Mouse (Mus musculus): ENCODE results near the gene Trim62. TPM values are rescaled to one million over a fixed set of nuclear protein-coding genes. Genes with fewer than 3 reads are reported as not detected.

Trim62 gene
- polyA plus RNA-seq, 1 experiment from 2014 or later, result 9.4 TPM

GRCm38 (mm10) chr4:128877520-128877919 is 5.9 kb upstream of the Trim62 start:
- H3K4me3 ChIP-seq (ENCODE audit: low read depth, low read length), result no peak overlapping the region
- H3K4me1 ChIP-seq (replicated peaks; ENCODE audit: control insufficient read depth, insufficient read depth, low read length), result peaks cover 9% of the 10 kb centered on the region; the same call in 1 of the 2 replicates
- peak overlapping the region; percentile 21; the same call in 1 of the 2 replicates for H3K9ac ChIP-seq (ENCODE audit: low read length)
- H3K27me3 ChIP-seq (ENCODE audit: control insufficient read depth, insufficient read depth, low read length), result no peaks in the 10 kb centered on the region; the same call in 1 of the 2 replicates
- ATAC-seq (replicated peaks; ENCODE audit: low FRiP score), result no peak
- H3K36me3 ChIP-seq (ENCODE audit: control insufficient read depth, insufficient read depth, low read length), result no peaks in the 10 kb centered on the region
- peak overlapping the region; percentile 25; the same call in 1 of the 2 replicates for H3K27ac ChIP-seq (ENCODE audit: low read depth, low read length)
- 15% methylated on average over 6 of the region's 6 CpGs for WGBS
- DNase-seq (ENCODE audit: low spot score), result no peak
- no peak overlapping the region for H3K4me2 ChIP-seq (ENCODE audit: low read depth, low read length, severe bottlenecking)
- peaks cover 3% of the 10 kb centered on the region; the same call in 1 of the 2 replicates for H3K9me3 ChIP-seq (ENCODE audit: control insufficient read depth, low read length)

GRCm38 (mm10) chr4:128878901-128879491 is 4.4 kb upstream of the Trim62 start:
- Histone ChIP-seq H3K9ac (ENCODE audit: low read length) (0 out of 2 replicates have a peak overlapping the region, but pooled peaks have one; percentile 8), H3K27ac (ENCODE audit: low read depth, low read length) (peak overlapping the region; percentile 43; the same call in 1 of the 2 replicates), H3K4me1 (replicated peaks; ENCODE audit: control insufficient read depth, insufficient read depth, low read length) (peaks cover 9% of the 10 kb centered on the region; the same call in 1 of the 2 replicates), H3K4me2 (ENCODE audit: low read depth, low read length, severe bottlenecking) (peak overlapping the region; percentile 26; the same call in 1 of the 2 replicates), H3K9me3 (ENCODE audit: control insufficient read depth, low read length) (peaks cover 3% of the 10 kb centered on the region; the same call in 1 of the 2 replicates), H3K4me3 (ENCODE audit: low read depth, low read length) (no peak overlapping the region), H3K27me3 (ENCODE audit: control insufficient read depth, insufficient read depth, low read length) (no peaks in the 10 kb centered on the region; the same call in 1 of the 2 replicates), H3K36me3 (ENCODE audit: control insufficient read depth, insufficient read depth, low read length) (no peaks in the 10 kb centered on the region)
- DNase-seq (ENCODE audit: low spot score) (peak; percentile 75), ATAC-seq (replicated peaks; ENCODE audit: low FRiP score) (peak; percentile 40; the same call in 1 of the 2 replicates)
- 4% methylated on average over 13 of the region's 13 CpGs for WGBS

- Histone ChIP-seq H3K9ac (ENCODE audit: low read length) (peak overlapping the region; percentile 55), H3K36me3 (ENCODE audit: control insufficient read depth, insufficient read depth, low read length) (no peaks in the 10 kb centered on the region; the same call in 1 of the 2 replicates), H3K9me3 (ENCODE audit: control insufficient read depth, low read length) (peaks cover 3% of the 10 kb centered on the region; the same call in 1 of the 2 replicates), H3K27me3 (ENCODE audit: control insufficient read depth, insufficient read depth, low read length) (0 out of 2 replicates have a peak, but pooled peaks cover 4% of the 10 kb centered on the region), H3K4me1 (replicated peaks; ENCODE audit: control insufficient read depth, insufficient read depth, low read length) (peaks cover 10% of the 10 kb centered on the region; the same call in 1 of the 2 replicates), H3K4me3 (ENCODE audit: low read depth, low read length) (peak overlapping the region; percentile 74), H3K4me2 (ENCODE audit: low read depth, low read length, severe bottlenecking) (peak overlapping the region; percentile 100), H3K27ac (ENCODE audit: low read depth, low read length) (no peak overlapping the region)
- ATAC-seq (replicated peaks; ENCODE audit: low FRiP score), result peak; percentile 58
- under 1% methylated on average over 93 of the region's 94 CpGs for WGBS
- DNase-seq (ENCODE audit: low spot score), result peak; percentile 77
Measured at GRCm38 (mm10) chr4:128883801-128884710, 676 bp downstream of the Trim62 start.

- no peak for ATAC-seq (replicated peaks; ENCODE audit: low FRiP score)
- WGBS, result 52% methylated on average over 5 of the region's 5 CpGs
- Histone ChIP-seq H3K4me3 (ENCODE audit: low read depth, low read length) (peak overlapping the region; percentile 74), H3K9ac (ENCODE audit: low read length) (no peak overlapping the region), H3K27me3 (ENCODE audit: control insufficient read depth, insufficient read depth, low read length) (0 out of 2 replicates have a peak, but pooled peaks cover 4% of the 10 kb centered on the region), H3K9me3 (ENCODE audit: control insufficient read depth, low read length) (peaks cover 3% of the 10 kb centered on the region; the same call in 1 of the 2 replicates), H3K36me3 (ENCODE audit: control insufficient read depth, insufficient read depth, low read length) (no peaks in the 10 kb centered on the region; the same call in 1 of the 2 replicates), H3K4me2 (ENCODE audit: low read depth, low read length, severe bottlenecking) (peak overlapping the region; percentile 100), H3K4me1 (replicated peaks; ENCODE audit: control insufficient read depth, insufficient read depth, low read length) (peaks cover 4% of the 10 kb centered on the region; the same call in 1 of the 2 replicates), H3K27ac (ENCODE audit: low read depth, low read length) (no peak overlapping the region)
- no peak for DNase-seq (ENCODE audit: low spot score)
Measured at GRCm38 (mm10) chr4:128884711-128885095, 1.3 kb downstream of the Trim62 start.

GRCm38 (mm10) chr4:128885540-128885939 is 2.2 kb downstream of the Trim62 start:
- H3K36me3 ChIP-seq (ENCODE audit: control insufficient read depth, insufficient read depth, low read length), result no peaks in the 10 kb centered on the region; the same call in 1 of the 2 replicates
- H3K4me3 ChIP-seq (ENCODE audit: low read depth, low read length), result no peak overlapping the region
- H3K9me3 ChIP-seq (ENCODE audit: control insufficient read depth, low read length), result peaks cover 3% of the 10 kb centered on the region; the same call in 1 of the 2 replicates
- no peak overlapping the region for H3K4me2 ChIP-seq (ENCODE audit: low read depth, low read length, severe bottlenecking)
- H3K27me3 ChIP-seq (ENCODE audit: control insufficient read depth, insufficient read depth, low read length), result 0 out of 2 replicates have a peak, but pooled peaks cover 4% of the 10 kb centered on the region
- H3K4me1 ChIP-seq (replicated peaks; ENCODE audit: control insufficient read depth, insufficient read depth, low read length), result peaks cover 3% of the 10 kb centered on the region; the same call in 1 of the 2 replicates
- WGBS, result 92% methylated on average over 8 of the region's 8 CpGs
- no peak overlapping the region for H3K27ac ChIP-seq (ENCODE audit: low read depth, low read length)
- ATAC-seq (replicated peaks; ENCODE audit: low FRiP score), result no peak
- no peak overlapping the region for H3K9ac ChIP-seq (ENCODE audit: low read length)
- no peak for DNase-seq (ENCODE audit: low spot score)

GRCm38 (mm10) chr4:128886571-128886970 is 3.2 kb downstream of the Trim62 start:
- Histone ChIP-seq H3K4me2 (ENCODE audit: low read depth, low read length, severe bottlenecking) (no peak overlapping the region), H3K27me3 (ENCODE audit: control insufficient read depth, insufficient read depth, low read length) (0 out of 2 replicates have a peak, but pooled peaks cover 4% of the 10 kb centered on the region), H3K27ac (ENCODE audit: low read depth, low read length) (no peak overlapping the region), H3K36me3 (ENCODE audit: control insufficient read depth, insufficient read depth, low read length) (no peaks in the 10 kb centered on the region; the same call in 1 of the 2 replicates), H3K4me3 (ENCODE audit: low read depth, low read length) (no peak overlapping the region), H3K9ac (ENCODE audit: low read length) (no peak overlapping the region), H3K9me3 (ENCODE audit: control insufficient read depth, low read length) (no peaks in the 10 kb centered on the region), H3K4me1 (replicated peaks; ENCODE audit: control insufficient read depth, insufficient read depth, low read length) (peaks cover 3% of the 10 kb centered on the region; the same call in 1 of the 2 replicates)
- DNase-seq (ENCODE audit: low spot score), result no peak
- WGBS, result 61% methylated on average over 5 of the region's 5 CpGs
- ATAC-seq (replicated peaks; ENCODE audit: low FRiP score), result no peak

- Histone ChIP-seq H3K4me2 (ENCODE audit: low read depth, low read length, severe bottlenecking) (no peak overlapping the region), H3K9ac (ENCODE audit: low read length) (no peak overlapping the region), H3K4me3 (ENCODE audit: low read depth, low read length) (no peak overlapping the region), H3K36me3 (ENCODE audit: control insufficient read depth, insufficient read depth, low read length) (no peaks in the 10 kb centered on the region; the same call in 1 of the 2 replicates), H3K4me1 (replicated peaks; ENCODE audit: control insufficient read depth, insufficient read depth, low read length) (peaks cover 3% of the 10 kb centered on the region; the same call in 1 of the 2 replicates), H3K27me3 (ENCODE audit: control insufficient read depth, insufficient read depth, low read length) (0 out of 2 replicates have a peak, but pooled peaks cover 4% of the 10 kb centered on the region), H3K27ac (ENCODE audit: low read depth, low read length) (no peak overlapping the region), H3K9me3 (ENCODE audit: control insufficient read depth, low read length) (no peaks in the 10 kb centered on the region)
- WGBS, result 76% methylated on average over 10 of the region's 10 CpGs
- no peak for DNase-seq (ENCODE audit: low spot score)
- ATAC-seq (replicated peaks; ENCODE audit: low FRiP score), result no peak
Measured at GRCm38 (mm10) chr4:128887026-128887425, 3.6 kb downstream of the Trim62 start.

- no peaks in the 10 kb centered on the region; the same call in 1 of the 2 replicates for H3K36me3 ChIP-seq (ENCODE audit: control insufficient read depth, insufficient read depth, low read length)
- H3K9me3 ChIP-seq (ENCODE audit: control insufficient read depth, low read length), result no peaks in the 10 kb centered on the region
- no peak for ATAC-seq (replicated peaks; ENCODE audit: low FRiP score)
- WGBS, result 61% methylated on average over 9 of the region's 9 CpGs
- H3K4me3 ChIP-seq (ENCODE audit: low read depth, low read length), result no peak overlapping the region
- H3K27ac ChIP-seq (ENCODE audit: low read depth, low read length), result no peak overlapping the region
- H3K4me1 ChIP-seq (replicated peaks; ENCODE audit: control insufficient read depth, insufficient read depth, low read length), result peaks cover 3% of the 10 kb centered on the region; the same call in 1 of the 2 replicates
- H3K27me3 ChIP-seq (ENCODE audit: control insufficient read depth, insufficient read depth, low read length), result 0 out of 2 replicates have a peak, but pooled peaks cover 4% of the 10 kb centered on the region
- H3K9ac ChIP-seq (ENCODE audit: low read length), result no peak overlapping the region
- DNase-seq (ENCODE audit: low spot score), result no peak
- no peak overlapping the region for H3K4me2 ChIP-seq (ENCODE audit: low read depth, low read length, severe bottlenecking)
Measured at GRCm38 (mm10) chr4:128887641-128888091, 4.3 kb downstream of the Trim62 start.
